Mouse (Mus musculus) testis, adult 2 months (tissue): ENCODE data around the gene Arap1.

Source experiments
- CTCF ChIP-seq: fragments of 200-500 bp; IDR thresholded peaks from 2 replicates; pipeline ENCODE4 v1.5.1; 2012; ENCODE audit warnings: low read depth, mild to moderate bottlenecking, inconsistent platforms, low read length, moderate library complexity; ENCODE audit not compliant: control insufficient read depth, insufficient read depth, insufficient replicate concordance
- POLR2A ChIP-seq: fragments of 200-500 bp; IDR thresholded peaks from 2 replicates; pipeline ENCODE4 v1.6.1; 2012; ENCODE audit warnings: low read depth, mild to moderate bottlenecking, inconsistent platforms, low read length, moderate library complexity; ENCODE audit not compliant: control insufficient read depth

DNA sequence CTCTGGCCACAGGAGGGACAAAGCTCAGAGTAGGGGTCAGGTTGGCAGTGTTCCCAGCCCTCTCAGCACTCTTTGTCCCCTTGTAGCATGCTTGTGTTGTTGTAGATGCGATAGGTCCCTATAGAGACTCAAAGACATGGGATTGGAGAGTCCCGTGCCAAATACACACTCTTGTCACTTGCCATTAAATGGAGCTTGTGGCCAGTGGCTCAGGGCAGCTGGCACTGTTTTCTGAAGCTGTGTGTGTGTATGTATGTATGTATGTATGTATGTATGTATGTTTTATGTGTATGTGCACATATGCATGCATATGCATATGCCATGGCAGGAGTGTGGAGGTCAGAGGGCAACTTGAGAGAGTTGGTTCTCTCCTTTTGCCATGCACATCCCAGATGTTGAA lies 20.1 kb upstream of the Arap1 start:
- TF ChIP-seq CTCF (no peak), POLR2A (no peak)
